Mouse (Mus musculus) right cerebral cortex, postnatal 14 days (tissue): ENCODE measurements around the gene Tent5c.

Experiments used
- DNase-seq: peaks from one replicate; pipeline ENCODE4 v3.0.0; 2022

Gene Tent5c

GRCm38 (mm10) chr3:100485390-100486132 is 3.6 kb downstream of the Tent5c start:
- DNase-seq = no peak

GRCm38 (mm10) chr3:100482971-100483610 is 6.0 kb downstream of the Tent5c start:
- DNase-seq = no peak

DNA sequence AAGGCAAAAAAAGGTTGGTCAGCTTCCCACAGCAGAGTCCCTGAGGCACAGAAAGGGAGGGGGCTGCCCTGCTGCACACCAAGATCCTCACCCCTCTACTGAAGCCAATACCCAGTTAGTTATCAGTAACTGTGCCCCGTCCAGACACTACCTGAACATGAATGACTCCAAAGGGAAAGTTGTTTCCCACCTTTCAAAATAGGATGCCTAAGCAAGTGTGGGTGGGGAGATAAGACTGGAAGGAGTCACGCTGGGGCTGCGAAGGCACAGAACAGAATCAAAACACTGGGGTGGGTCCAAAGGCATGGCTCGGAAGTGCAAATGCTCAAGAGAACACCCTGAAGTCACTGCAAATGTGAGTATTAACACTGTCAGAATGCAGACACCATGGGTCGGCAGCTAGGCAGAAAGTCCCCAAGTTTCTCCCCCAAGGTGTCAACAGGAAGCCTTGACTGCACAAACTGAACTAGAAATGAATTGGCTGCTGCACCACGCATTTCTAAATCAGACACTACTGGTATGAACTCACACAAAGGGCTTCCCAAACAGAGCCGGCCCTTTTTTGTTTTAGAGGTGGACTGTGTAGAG is 6.7 kb downstream of the Tent5c start:
- DNase-seq = no peak

GRCm38 (mm10) chr3:100480251-100481005 is 8.7 kb downstream of the Tent5c start:
- DNase-seq = no peak

- DNase-seq = no peak
Measured at GRCm38 (mm10) chr3:100474950-100475472, 14.1 kb downstream of the Tent5c start.

- DNase-seq = no peak
Measured at GRCm38 (mm10) chr3:100474536-100474935, 14.6 kb downstream of the Tent5c start.

DNA sequence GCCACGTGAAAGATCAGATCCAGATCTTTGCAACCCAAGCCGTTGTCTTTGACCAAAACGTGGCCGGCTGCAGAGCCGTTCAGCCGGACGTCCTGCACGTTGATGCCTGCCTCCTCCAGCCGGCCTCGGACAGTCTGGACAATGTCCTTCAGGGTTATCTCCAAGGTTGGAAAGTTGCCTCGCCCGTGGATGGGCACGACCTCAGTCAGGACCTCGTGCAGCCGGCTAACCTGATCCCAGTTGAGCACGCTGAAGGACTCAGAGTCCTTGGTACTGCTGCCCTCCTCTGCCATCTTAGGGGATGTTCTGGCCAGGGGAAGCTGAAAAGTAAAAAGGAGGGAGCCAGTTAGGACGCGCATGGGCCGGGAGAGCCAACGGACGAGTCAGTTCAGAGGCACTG is 16.0 kb downstream of the Tent5c start:
- DNase-seq = no peak

DNA sequence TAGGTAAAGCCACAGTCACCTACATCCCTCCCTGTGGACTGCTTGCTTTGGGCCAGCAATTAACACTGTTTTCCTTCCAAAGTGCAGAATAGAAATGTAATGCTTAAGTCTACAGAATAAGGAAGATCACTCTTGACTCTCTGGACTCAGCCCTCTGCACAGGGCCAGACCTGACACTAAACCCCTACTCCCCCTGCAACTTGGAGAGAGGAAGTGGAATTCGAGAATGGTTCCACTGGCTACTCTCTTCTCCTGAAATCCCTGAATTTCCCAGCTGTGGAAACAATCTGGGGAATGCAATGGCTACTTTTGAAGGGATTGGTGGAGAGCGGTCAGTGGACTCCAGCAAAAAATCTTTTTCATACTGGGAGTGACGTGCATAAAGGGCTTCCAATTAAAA is 18.2 kb downstream of the Tent5c start:
- no peak for DNase-seq

DNA sequence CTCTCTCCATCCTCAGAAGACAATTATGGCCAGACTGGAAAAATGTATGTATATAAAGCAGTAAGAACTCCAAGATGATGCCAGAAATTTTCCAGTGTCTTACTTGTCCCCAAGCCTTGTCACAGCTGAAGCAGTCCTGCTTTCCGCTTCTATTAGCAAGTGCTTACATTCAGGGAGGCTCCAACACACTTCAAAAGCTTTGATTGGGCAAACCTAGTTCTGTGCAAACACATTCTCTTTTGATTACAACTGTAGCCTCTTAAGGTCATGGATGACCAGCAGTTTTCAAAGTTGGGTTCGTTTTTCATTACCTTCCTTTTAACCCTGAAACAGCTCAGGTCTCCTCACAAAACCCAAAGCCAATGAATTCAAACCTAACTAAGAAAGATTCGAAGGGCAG is 19.0 kb downstream of the Tent5c start:
- no peak for DNase-seq

- no peak for DNase-seq
Measured at GRCm38 (mm10) chr3:100466551-100466950, 22.6 kb downstream of the Tent5c start.

DNA sequence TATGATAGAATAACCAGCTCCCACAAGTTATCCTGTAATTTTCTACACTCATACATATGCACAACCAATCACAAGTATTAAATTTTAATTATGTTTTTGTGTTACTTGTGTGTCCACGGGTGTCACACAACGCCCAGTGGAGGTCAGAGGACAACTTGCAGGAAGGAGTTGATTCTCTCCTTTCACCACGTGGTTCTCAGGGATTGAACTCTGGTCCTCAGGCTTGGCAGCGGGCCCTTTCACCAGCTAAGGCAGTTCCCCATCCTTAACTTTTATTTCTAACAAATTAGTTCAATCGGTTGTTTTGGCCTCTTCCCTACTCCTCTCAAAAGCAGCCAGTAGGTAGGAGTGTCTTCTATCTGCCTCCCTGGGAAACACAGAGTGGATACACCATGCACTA is 24.5 kb downstream of the Tent5c start:
- DNase-seq = no peak

DNA sequence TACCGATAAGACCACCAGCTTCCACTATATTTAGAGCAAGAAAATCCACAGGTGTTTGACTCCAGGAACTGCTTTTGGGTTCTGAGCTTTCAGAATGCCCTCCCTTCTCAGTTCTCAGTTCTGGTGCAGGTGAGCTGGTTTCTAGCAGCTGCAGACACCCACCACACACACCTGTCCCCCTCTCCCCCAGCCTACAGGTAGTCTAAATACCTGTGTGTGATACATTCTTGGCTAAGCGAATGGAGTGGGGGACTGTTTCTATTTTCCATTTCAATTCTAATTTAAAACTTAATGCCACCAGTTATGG is 25.2 kb downstream of the Tent5c start:
- DNase-seq = no peak

GRCm38 (mm10) chr3:100463160-100463958 is 25.8 kb downstream of the Tent5c start:
- no peak for DNase-seq

DNA sequence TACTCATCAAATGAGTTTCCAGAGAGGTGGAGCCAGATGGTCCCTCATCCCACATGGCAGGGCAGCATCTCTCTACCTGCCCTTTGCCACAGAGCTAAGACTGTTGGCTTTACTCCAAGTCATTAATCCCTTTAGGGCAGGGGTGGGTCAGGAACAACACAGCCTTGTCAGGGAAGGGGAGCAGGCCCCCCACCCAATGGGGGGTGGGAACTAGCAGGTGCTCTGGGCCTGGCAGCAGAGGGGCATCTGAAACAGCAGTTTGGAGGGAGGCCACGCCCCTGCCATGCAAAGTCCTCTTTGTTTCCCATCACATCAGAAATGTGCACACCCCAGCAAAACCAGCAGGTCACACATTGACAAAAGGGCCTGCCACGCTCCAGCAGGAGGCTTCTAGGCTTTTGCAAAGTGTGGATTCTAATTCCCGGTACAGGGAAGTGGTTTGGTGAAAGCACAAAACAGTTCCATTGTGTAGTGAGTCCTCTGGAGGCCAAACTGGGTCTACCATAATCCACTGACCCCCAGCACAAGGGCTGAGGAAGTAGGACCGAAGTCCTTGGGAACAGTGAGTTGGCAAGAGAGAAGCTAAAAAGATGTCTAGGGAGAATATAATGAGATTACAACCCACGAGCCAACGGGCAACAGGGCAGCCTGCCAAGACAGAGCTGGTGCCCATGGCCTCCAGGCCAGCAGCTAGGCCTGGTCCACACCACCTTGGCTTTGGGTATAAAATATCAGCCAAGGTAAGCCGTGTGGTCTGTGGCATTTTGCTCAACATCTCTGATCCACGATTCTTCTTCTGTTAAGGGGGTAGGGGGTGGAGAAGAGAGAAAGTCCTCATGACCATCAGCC is 26.7 kb downstream of the Tent5c start:
- DNase-seq = no peak

DNA sequence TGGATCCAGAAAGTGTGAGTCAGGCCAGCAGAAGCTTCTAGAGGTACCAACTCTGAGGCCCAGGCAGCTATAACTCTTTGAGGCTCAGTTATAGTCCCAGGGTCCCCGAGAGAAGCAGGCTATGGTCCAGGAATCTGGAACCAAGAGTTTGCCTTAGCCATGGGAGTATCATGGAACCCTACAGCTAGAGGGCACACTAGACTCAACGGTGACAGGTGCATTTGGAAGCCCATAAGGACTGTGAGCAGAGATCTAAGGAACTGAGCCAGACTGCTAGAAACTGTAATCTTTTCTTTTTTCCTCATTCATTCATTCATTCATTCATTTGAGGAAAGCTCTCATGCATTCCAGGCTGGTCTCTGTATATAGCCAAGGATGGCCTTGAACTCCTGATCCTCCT is 28.6 kb downstream of the Tent5c start:
- DNase-seq = no peak

DNA sequence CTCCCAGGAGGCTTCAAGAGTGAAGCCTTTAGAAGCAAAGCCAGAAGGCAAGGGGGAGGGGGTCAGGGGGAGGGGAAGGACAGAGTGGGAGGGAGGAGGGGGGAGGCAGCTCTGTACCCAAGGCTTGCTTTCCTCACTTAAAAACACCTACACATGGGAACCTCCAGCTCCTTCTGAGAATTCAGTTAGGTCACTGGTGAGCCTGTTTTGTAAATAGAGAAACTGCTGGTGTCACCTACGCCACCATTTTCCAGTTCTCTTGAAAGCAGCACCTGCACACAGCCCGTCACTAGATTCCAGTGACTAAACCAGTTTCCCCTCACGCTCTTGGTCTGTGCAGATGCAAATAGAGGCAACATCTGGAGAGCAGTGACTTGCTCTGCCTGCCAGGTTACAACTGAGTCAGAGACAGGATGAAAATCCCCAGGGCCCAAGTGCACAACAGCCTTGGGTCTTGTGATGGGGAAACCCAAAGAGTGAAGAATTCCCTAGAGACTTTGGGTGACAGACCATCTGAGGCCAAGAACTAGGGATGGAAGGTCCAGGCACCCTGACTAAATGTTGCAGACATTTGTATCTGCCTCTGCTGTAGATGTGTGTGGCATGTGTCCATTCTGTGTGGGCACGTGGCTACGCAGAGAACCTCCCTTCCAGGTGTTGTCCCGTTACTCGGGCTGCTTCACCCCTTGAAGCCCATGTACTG is 45.2 kb downstream of the Tent5c start:
- no peak for DNase-seq

DNA sequence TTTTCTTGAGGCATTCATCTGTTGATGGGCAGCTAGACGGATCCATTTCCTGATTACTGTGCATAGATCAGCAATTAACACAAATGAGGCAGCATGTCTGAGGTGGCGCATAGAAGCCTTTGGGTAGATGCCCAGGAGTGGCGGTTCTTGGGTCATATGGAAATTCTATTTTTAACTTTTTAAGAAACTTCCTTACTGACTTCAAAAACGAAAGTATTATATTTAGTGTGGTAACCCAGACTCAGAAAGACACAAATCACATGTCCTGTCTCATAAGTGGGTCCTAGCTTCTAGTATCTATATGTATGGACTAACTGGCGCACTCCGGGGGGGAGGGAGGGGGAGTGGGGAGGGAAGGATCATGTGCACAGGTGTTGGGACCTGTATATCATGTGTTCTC is 46.6 kb downstream of the Tent5c start:
- DNase-seq = no peak

DNA sequence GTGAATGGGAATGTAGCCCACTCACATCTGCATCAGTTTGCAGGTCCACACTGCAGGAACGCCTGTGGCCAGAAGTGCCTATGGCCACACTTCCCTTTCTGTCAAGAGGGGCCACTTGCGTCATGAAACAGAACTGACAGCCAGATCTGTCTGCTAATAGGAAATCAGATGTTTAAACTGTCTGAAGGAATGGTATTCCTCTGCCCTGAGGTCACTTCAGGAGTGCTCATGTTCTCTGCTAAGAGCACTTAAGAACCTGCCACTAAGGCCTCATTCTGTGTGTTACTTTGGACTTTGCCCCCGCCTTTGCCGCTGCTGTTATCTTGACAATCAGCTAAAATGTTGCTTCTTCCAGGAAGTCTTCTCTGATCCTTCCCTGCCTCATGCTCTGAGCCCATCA is 48.4 kb downstream of the Tent5c start:
- DNase-seq = no peak

DNA sequence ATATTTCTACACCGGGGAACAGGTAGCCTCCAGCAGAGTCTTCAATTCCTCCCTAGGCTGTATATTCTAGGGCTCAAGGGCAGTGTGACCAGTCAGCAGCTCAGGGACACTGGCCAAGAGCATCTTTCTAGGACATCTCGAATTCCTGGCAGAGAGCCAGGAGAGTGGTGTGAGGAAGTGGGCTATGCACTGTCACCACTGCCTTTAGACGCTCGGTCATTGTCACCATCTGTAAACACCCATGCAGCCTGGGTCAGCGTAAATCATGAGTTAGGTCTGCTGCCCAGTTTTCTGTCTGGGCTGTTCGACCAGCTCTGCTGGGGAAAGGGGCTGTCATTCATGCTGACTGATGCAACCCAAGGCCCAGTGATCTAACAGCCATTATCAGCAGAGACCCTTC is 49.1 kb downstream of the Tent5c start:
- peak; percentile 44 for DNase-seq

DNA sequence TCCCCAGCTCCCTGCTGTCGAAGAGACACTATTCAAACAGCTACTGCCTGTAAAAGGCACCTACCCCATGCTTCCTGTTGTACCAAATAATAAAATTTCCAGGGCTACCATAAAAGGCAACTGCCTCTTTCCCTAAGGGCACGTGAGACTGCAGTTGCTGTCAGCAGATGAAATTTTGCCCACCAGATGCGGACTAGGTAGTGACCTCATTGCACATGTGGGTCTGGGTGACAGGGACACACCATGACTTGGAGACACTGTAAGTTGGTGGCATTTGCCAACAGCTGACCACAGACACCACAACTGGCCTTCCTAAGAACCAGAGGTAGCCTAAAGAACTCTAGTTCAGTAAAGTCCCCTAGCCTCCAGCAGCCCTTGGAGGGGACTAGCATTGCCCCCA is 50.0 kb downstream of the Tent5c start:
- DNase-seq = no peak

GRCm38 (mm10) chr3:100438461-100439002 is 50.6 kb downstream of the Tent5c start:
- DNase-seq = no peak
